Mouse (Mus musculus): Measurements from ENCODE around the gene Serpina3g. TPM values are rescaled to one million over a fixed set of nuclear protein-coding genes. Genes with fewer than 3 reads are reported as not detected.
"Not testable (repeated sequence)": the region's sequence is repeated elsewhere in the genome, so short reads cannot be mapped to it uniquely, and the experiment has no call there.

Serpina3g gene
- 2.4 and 3.2 TPM in 2 replicates for polyA plus RNA-seq (2012; rRNA removed)

DNA sequence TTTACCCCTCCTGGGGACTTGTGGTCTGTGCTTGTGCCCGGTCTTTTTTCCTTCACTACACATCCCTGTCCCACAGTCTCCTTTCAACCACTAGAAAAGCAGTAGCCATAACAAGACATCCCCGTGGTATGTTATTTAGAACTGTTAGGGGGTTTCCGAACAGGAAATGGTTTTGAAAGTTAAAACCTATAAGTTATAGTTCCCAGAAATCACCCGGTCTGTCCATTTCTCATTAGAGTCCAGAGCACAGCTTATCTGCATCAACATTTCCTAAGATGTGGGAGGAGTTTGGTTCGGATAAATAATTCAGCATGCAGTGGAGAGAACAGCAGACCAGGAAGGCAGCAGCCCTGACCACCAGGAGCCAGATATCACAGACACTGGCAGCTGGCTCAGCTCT is at the start of gene Serpina3g:
Gene Serpina3g, plus strand, starts transcription at position 331 of the 400 bp plus-strand sequence.
- no peak for DNase-seq (ENCODE audit: low read depth)

GRCm38 (mm10) chr12:104189246-104189645 is 46.8 kb upstream of the Serpina3g start:
- no peak for DNase-seq (ENCODE audit: low read depth)

- DNase-seq (ENCODE audit: low read depth) = no peak
Observed at GRCm38 (mm10) chr12:104190852-104191251, 45.2 kb upstream of the Serpina3g start.

DNA sequence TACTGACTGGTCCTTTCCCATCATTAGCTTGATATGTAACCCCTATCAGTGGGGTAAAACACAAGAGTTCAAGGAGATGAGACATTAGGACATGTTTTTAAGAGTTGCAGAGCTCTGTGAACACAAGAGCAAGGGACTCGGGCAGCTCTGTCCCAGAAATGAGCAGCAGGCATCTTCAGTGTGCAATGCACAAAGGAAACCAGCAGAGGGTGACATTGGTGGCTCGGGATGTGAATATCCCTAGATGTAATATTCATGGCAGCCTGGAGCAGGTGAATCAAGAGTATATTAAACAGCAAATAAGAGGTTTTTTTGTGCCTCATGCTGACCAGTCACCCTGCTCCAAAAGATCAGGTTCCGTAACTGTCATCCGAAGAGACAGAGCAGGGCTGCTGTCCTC is 26.9 kb upstream of the Serpina3g start:
- DNase-seq (ENCODE audit: low read depth) = no peak

DNA sequence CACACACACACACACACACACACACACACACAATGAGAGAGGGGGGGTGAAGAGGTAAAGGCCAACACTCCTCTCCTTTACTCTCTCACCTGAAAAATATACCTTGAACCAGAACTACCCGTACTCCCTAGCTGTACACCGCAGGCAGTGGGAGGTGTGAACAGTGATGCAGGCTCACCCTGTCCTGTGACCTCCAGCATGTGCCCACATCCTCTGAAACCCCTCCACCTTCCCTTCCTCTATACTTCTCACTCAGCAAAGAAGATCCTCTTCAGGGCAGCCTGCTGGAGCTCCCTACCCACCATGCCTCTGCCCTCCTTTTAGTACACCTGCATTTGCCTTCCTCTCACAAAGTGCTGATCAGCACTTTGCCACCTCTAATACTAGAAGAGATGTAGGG is 26.2 kb upstream of the Serpina3g start:
- no peak for DNase-seq (ENCODE audit: low read depth)

DNA sequence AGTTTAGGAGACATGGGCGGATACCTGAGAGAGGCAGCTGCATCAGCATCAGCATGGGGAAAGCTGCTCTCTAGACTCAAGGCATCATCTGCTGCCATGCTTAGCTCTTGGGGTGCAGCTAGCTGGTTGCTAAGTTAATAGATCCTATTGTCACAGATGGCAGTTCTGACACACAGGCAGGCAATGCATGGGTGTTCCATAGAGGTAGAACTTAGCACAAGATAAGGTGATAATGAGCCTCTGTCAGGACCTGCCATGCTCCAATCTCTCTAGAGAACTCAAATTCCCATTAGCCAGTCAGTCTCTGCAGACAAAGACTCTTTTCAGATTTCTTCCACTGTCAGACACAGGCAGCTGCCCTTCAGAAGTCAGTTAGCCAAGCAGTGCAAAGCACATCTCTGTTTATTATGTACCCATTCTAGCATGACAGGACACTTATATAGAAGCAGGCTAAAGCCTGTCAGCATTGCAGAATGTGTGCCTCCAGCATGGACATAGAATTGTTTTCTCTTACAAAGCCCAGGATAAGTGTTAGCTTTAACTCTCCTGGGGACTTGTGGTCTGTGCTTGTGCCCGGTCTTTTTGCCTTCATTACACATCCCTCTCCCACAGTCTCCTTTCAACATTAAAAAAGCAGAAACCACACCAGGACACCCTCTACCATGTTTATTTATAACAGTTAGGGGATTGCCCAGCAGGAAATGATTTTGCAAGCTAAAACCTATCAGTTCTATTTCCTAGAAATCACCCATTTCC is 22.2 kb upstream of the Serpina3g start:
- DNase-seq (ENCODE audit: low read depth) = no peak

GRCm38 (mm10) chr12:104214445-104214753 is 21.6 kb upstream of the Serpina3g start, which contains the start of gene Serpina3f:
TSS of gene Serpina3f (plus strand) at chr12:104214544.
- no peak for DNase-seq (ENCODE audit: low read depth)

GRCm38 (mm10) chr12:104215249-104215648 is 20.8 kb upstream of the Serpina3g start:
- no peak for DNase-seq (ENCODE audit: low read depth)

DNA sequence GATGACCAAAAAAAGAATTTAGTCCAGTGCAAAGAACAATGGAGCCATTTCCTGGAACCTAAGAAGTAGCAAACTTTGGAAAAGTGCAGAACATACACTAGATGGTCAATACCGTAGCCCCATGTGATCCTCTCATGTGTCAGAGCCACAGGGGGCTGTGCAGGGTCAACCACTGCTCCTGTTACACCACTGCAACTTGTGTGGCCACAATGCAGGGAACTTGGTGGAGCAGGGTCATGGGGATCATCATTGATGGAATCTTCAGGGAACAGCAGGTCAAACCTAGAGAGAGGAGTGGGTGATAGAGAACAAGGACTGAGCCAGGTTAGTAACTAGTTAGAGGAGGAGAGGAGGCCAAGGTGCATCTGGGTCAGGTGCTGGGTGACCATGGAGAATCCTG is 14.4 kb upstream of the Serpina3g start:
- no peak for DNase-seq (ENCODE audit: low read depth)

- DNase-seq (ENCODE audit: low read depth) = no peak
Observed at GRCm38 (mm10) chr12:104223690-104224089, 12.4 kb upstream of the Serpina3g start.

- no peak for DNase-seq (ENCODE audit: low read depth)
Observed at GRCm38 (mm10) chr12:104224598-104225300, 11.3 kb upstream of the Serpina3g start.

- DNase-seq (ENCODE audit: low read depth) = no peak
Observed at GRCm38 (mm10) chr12:104230762-104231161, 5.3 kb upstream of the Serpina3g start.

DNA sequence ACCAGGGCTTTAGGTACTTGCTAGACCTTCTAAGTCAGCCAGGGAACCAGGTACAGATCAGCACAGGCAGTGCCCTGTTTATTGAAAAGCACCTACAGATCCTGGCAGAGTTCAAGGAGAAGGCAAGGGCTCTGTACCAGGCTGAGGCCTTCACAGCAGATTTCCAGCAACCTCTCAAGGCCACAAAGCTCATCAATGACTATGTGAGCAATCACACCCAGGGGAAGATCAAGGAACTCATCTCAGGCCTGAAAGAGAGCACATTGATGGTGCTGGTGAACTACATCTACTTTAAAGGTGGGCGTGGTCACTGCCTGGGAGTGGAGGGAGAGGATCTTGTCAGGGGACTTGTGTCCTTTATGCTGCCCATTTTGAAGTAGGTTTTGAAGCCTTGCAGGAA is 2.0 kb downstream of the Serpina3g start:
- not testable (repeated sequence) for DNase-seq (ENCODE audit: low read depth)

DNA sequence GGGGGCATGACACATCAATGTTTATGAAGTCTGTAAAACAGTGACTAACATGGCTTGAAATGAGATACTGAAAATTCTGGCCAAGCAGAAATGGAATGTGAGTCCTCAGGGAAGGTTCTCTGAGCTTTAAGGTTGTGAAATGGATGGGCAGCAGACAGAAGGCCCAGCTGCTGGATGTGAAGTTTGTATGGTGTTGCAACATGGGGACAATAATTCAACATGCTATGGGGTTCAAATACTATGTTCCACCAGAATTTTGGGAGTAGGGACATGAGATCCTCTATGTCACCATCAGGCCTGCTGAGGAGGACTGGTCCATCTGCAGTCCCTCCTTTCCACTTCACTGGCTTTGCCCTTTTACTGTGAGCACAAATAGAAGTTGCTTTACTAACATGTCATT is 7.3 kb downstream of the Serpina3g start:
- no peak for DNase-seq (ENCODE audit: low read depth)

GRCm38 (mm10) chr12:104245092-104245491 is 9.0 kb downstream of the Serpina3g start:
- no peak for DNase-seq (ENCODE audit: low read depth)

GRCm38 (mm10) chr12:104245595-104245994 is 9.6 kb downstream of the Serpina3g start:
- no peak for DNase-seq (ENCODE audit: low read depth)

- peak; percentile 41 for DNase-seq (ENCODE audit: low read depth)
Observed at GRCm38 (mm10) chr12:104247553-104248002, 11.5 kb downstream of the Serpina3g start.

GRCm38 (mm10) chr12:104248231-104248630 is 12.2 kb downstream of the Serpina3g start:
- DNase-seq (ENCODE audit: low read depth) = no peak

DNA sequence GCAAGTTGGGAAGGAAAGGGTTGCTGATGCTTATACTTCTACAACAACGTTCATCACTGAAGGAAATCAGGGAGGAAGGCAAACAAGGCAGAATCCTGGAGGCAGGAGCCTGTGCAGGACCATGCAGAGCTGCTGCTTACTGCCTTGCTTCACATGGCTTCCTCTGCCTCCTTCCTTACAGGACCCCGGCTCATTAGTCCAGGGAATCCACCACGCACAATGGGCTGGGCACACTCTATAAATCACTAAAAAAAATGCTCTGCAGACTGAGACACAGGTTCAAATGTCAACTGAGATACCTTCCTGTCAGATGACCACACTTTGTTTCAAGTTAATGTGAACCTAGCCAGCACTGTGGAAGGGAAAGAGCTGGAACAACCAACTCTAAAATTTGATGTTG is 25.0 kb downstream of the Serpina3g start:
- DNase-seq (ENCODE audit: low read depth) = no peak

DNA sequence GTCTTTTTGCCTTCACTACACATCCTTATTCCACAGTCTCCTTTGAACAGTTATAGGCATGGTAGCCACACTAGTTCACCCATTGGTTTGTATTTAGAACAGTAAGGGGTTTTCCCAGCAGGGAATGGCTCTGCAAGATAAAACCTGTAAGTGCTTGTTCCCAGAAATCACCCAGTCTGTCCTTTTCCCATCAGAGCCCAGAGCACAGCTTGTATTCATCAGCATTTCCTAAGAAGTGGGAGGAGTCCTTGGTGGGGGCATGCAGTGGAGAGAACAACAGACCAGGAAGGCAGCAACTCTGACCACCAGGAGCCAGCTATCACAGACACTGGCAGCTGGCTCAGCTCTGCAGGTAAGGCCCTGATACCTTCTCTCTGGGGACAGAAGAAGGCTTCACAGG is 26.8 kb downstream of the Serpina3g start, which contains the start of gene Serpina3i:
Gene Serpina3i, plus strand, starts transcription at position 260 of the 400 bp plus-strand sequence.
- no peak for DNase-seq (ENCODE audit: low read depth)

GRCm38 (mm10) chr12:104266374-104266773 is 30.3 kb downstream of the Serpina3g start:
- DNase-seq (ENCODE audit: low read depth) = no peak

DNA sequence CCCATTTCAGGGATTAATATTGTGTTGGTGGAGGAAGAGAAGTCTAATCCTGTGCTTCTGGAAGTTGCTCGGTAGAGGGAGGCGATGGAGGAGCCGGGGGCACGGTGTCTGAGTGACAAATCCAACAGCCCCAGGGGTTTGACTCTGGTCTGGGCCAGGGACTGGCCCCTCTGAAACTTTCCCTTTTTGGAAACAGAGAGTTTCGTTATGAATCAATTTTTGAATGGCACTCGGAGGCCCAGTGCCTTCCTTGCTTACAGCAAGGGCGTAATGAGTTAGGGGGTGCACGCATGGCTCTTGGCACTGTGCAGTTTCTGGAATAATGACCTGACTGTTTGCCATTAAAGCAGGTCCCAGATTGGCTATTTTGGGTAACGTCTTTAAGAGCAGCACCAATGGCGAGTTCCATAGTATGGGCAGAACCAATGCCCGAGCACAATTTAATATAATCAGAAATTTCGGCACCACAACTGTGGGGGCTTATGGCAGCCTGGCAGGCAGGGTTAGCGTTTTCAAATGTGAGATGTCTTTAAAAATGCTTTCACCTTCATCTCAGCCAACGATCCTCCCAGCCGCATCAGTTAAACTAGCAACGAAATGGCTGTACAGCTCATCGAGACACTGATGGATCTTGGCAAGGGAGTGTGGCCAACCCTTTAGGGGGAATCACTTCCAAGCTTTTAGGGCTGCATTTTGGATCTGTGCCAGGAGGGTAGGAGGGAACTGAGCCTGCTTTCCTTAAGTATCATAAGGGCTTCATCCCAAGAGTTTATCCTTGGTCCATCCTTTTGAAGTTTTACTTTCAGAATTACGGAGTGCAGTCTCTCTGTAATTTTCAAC is 42.4 kb downstream of the Serpina3g start:
- DNase-seq (ENCODE audit: low read depth) = no peak

Data from gonadal fat pad, adult 2 months (tissue).